Mouse (Mus musculus) layer of hippocampus, postnatal 10 days (tissue): ENCODE data around the gene Galnt4. TPM values are rescaled to one million over a fixed set of nuclear protein-coding genes. Genes with fewer than 3 reads are reported as not detected.
"Not testable (repeated sequence)": the region's sequence is repeated elsewhere in the genome, so short reads cannot be mapped to it uniquely, and the experiment has no call there.

ENCODE experiments used
- DNase-seq, 2 experiments: peaks; one replicate each; pipeline ENCODE4 v3.0.0; 2021; ENCODE audit warnings: low spot score in 2 of 2
- total RNA-seq, 2 experiments: library from RNA; stranded (reverse); gene quantifications; 2 replicates each; pipeline ENCODE4 v1.2.3; 2021

Galnt4 gene
- total RNA-seq, 2 experiments from 2014 or later: 5.2 to 5.5 TPM

- no peak for DNase-seq
These were observed 46.7 kb downstream of the Galnt4 start for GRCm38 (mm10) chr10:99154635-99155034.

- DNase-seq: no peak
These were observed 48.8 kb downstream of the Galnt4 start for GRCm38 (mm10) chr10:99156808-99157207.

- DNase-seq: not testable (repeated sequence)
These were observed 49.7 kb downstream of the Galnt4 start for GRCm38 (mm10) chr10:99157697-99158096.

GRCm38 (mm10) chr10:99161987-99162582 lies 54.1 kb downstream of the Galnt4 start:
- no peak for DNase-seq

Other genes with a start within 250 kb of the Galnt4 start
- 1,000 to 10,000 TPM; 1,022 to 1,059 TPM for gene Atp2b1, start 193.8 kb upstream of the Galnt4 start, total RNA-seq
- 10 to 100 TPM in 1 of 2 experiments, 1 to 10 TPM in 1; 9.3 to 10.1 TPM for gene Poc1b, start 1.1 kb upstream of the Galnt4 start, total RNA-seq
- gene Phxr2, start 18.2 kb downstream of the Galnt4 start, total RNA-seq: not detected
- gene Dusp6, start 155.1 kb downstream of the Galnt4 start, total RNA-seq: 10 to 100 TPM; 64.8 to 78.4 TPM